Mouse (Mus musculus): ENCODE results near the gene Cacna1d.
A peak's percentile ranks its signal among the peaks of the same experiment; 100 is the strongest.

The Cacna1d gene

GRCm38 (mm10) chr14:30196235-30196634 lies 295.0 kb downstream of the Cacna1d start:
- peak; percentile 16 to 29 for DNase-seq

- DNase-seq, result no peak
Measured at GRCm38 (mm10) chr14:30190308-30190971, 300.8 kb downstream of the Cacna1d start.

- DNase-seq, result no peak
Measured at GRCm38 (mm10) chr14:30185616-30186274, 305.5 kb downstream of the Cacna1d start.

GRCm38 (mm10) chr14:30184445-30185152 lies 306.7 kb downstream of the Cacna1d start:
- DNase-seq, result no peak

- DNase-seq, result no peak
Measured at GRCm38 (mm10) chr14:30184013-30184412, 307.2 kb downstream of the Cacna1d start.

- no peak for DNase-seq
Measured at GRCm38 (mm10) chr14:30182624-30183524, 308.4 kb downstream of the Cacna1d start.

GRCm38 (mm10) chr14:30178306-30178705 lies 312.9 kb downstream of the Cacna1d start:
- no peak for DNase-seq

GRCm38 (mm10) chr14:30177850-30178249 lies 313.4 kb downstream of the Cacna1d start:
- no peak for DNase-seq

GRCm38 (mm10) chr14:30175362-30175761 lies 315.9 kb downstream of the Cacna1d start:
- DNase-seq, result no peak

GRCm38 (mm10) chr14:30172821-30173755 lies 318.2 kb downstream of the Cacna1d start:
- DNase-seq, result peak in 1 of 2 experiments; percentile 20

- DNase-seq, result no peak
Measured at GRCm38 (mm10) chr14:30171593-30171992, 319.7 kb downstream of the Cacna1d start.

- no peak for DNase-seq
Measured at GRCm38 (mm10) chr14:30171008-30171407, 320.2 kb downstream of the Cacna1d start.

GRCm38 (mm10) chr14:30169455-30169854 lies 321.8 kb downstream of the Cacna1d start:
- no peak for DNase-seq

- DNase-seq, result no peak
Measured at GRCm38 (mm10) chr14:30168902-30169301, 322.4 kb downstream of the Cacna1d start.

GRCm38 (mm10) chr14:30168387-30168786 lies 322.9 kb downstream of the Cacna1d start:
- no peak for DNase-seq

- DNase-seq, result no peak
Measured at GRCm38 (mm10) chr14:30167606-30168005, 323.6 kb downstream of the Cacna1d start.

GRCm38 (mm10) chr14:30166036-30166435 lies 325.2 kb downstream of the Cacna1d start:
- no peak for DNase-seq

- DNase-seq, result no peak
Measured at GRCm38 (mm10) chr14:30163733-30164708, 327.2 kb downstream of the Cacna1d start.

- DNase-seq, result no peak
Measured at GRCm38 (mm10) chr14:30147774-30148173, 343.5 kb downstream of the Cacna1d start.

- no peak for DNase-seq
Measured at GRCm38 (mm10) chr14:30138379-30138964, 352.8 kb downstream of the Cacna1d start.

All from thymus, postnatal 36 days (tissue).